Mouse (Mus musculus): ENCODE data around the gene Tlr5.

Tlr5 gene

GRCm38 (mm10) chr1:182990092-182990762 is 35.6 kb downstream of the Tlr5 start:
- no peak for DNase-seq (ENCODE audit: low spot score)

- peak; percentile 68 for DNase-seq (ENCODE audit: low spot score)
These were observed 36.6 kb downstream of the Tlr5 start for GRCm38 (mm10) chr1:182991002-182991778.
